Mouse (Mus musculus): ENCODE results near the gene Mre11a.

The Mre11a gene

DNA sequence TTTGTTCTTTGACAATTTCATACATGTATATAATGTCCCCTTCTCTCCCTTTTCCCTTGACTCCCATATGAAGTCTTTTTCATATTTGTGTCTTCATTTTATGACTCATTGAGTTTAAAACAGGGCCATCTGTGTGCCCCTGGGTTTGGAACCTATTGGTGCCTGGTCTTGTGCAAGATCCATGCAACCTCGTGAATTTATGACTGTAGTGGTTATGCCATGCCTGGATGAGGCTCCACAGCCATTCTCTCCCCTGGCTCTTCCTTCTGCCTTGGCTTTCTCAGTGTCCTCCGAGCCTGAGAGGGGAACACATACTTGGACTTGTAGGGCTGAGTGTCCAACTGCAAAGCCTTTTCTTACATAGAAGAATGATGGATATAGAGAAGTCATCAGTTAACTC, 21.3 kb downstream of the Mre11a start:
- in situ Hi-C loops (cut with MboI; ENCODE audit: unreplicated experiment in 2 of 2): no loop called here

GRCm38 (mm10) chr9:14806786-14807185, 22.3 kb downstream of the Mre11a start:
- in situ Hi-C loops (cut with MboI; ENCODE audit: unreplicated experiment in 2 of 2): no loop called here

DNA sequence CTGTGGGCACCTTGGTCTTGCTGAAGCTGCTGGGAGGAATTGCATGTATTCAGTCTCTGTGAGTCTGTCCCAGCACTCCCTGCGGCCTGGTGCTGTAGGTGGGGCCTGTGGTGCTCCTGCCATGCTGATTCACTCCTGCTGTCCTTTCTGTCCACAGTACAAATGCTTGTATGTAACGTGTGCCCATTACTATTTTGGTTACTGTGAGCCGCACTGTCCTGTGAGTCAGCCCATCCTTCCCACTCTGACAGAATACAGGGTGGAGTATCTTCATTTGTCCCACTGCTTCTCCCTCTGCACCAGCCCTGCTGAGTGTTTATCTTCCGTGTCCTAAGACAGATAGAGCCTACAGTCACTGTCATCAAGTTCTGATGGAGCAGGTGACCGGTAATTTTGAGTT, 25.7 kb downstream of the Mre11a start:
- in situ Hi-C loops (cut with MboI; ENCODE audit: unreplicated experiment in 2 of 2): no loop called here

DNA sequence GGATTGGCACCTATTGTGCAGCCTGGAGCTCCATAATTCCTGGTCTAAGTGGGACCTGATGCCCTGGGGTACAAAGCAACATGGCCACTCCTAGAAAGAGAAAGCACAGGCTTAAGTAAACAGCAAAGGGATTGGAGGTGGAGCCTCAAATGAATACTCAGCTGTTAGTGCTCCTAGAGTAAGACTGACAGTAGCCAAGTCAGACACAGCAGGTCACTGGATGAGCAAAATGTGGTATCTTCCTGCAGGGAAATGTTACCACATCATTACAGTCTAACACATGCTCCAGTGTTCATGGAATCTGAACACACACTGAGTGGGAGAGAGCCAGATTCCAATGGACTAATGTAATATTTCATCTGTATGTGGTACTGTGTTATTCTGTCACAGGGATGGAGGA, 36.9 kb downstream of the Mre11a start:
- in situ Hi-C loops (cut with MboI; ENCODE audit: unreplicated experiment in 2 of 2): no loop called here

GRCm38 (mm10) chr9:14824840-14825239, 40.4 kb downstream of the Mre11a start:
- in situ Hi-C loops (cut with MboI; ENCODE audit: unreplicated experiment in 2 of 2): no loop called here

DNA sequence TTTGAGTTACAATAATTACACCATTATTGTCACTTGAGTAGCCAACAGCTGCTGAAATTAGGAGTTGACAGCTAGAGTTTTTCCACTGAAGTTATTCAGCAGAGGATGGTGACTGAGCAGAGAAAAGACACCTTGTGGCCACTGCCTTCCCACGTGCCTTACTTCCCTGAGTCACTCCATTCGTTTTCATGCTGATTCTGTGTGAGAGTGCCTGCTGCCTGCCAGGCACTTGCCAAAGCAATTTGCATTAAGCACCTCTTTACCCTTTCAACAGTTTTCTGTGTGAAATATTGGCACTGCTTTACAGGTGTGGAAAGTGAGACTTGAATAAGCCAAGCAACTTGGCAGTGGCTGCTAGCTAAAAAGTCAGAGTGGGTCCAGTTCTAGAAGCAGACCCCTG, 43.4 kb downstream of the Mre11a start:
- in situ Hi-C loops (cut with MboI; ENCODE audit: unreplicated experiment in 2 of 2): no loop called here

DNA sequence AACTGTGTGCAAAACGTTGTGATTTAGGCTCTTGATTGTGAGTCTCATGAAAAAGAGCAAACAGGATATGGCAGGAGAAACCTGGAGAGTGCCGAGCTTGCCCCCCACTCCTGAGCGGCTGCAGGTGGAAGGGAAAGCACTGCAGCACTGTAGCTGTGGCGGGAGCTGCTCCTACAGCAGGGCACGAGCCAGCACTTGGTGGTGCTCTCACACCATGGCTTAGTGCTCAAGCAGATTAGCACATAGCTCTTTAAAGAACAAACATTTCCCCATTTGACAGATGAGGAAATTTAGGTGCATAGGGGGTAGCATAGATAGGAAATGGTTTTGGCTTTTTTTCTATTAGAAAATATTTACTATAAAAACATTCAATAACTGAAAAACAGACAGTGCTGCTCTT, 47.6 kb downstream of the Mre11a start:
- in situ Hi-C loops (cut with MboI; ENCODE audit: unreplicated experiment in 2 of 2): no loop called here

DNA sequence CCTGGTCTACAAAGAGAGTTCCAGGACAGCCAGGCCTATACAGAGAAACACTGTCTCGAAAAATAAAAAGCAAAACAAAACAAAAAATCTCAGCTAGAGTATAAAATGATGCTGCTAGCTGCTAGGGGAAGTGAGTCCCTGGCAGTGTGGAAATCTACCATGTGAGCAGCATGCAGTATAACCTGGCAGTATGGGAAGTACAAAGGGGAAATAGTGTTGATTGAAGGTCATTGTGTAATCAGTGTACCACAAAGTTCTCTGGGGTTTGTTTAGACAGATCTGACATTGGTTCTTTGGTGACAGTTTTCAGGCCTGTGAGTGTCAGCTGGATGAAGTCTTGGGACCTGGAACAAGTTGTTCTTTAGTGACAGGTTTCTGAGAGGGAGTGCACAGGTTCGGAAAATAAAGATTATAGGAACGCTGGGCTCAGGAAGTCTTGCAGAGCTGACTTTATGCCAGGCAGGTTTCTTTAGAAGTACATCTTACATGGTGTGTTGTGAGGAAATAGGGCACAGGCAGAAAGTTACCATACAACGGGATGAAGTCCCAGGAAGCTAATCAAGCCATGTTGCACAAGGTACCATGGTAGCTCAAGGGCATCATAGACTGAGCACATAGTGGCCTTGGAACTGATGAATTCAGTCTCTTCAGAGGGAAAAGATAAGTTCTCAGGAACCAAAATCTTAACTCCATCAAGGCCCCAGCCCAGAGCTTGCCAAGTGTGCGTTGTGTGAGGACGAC, 51.1 kb downstream of the Mre11a start:
- in situ Hi-C loops (cut with MboI; ENCODE audit: unreplicated experiment in 2 of 2): no loop called here

DNA sequence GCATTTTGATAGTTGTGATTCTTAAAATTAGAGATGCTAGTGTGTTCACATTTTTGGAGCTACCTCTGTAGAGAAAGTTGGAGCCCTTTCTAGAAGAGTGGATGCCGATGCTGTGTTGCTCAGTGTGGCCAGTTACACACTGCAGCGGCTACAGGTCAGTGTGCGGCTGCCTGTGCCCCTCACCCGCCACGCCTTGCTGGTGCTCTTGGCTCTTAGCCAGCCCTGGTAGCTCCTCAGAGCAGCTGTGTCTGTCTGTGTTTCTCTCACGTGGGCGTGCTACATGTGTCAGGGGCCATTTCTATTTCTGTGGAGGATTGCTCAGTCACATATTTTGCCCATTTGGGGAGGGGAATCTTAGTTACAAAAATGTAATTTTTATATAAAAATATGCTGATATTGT, 55.1 kb downstream of the Mre11a start:
- in situ Hi-C loops (cut with MboI; ENCODE audit: unreplicated experiment in 2 of 2): no loop called here

- in situ Hi-C loops (cut with MboI; ENCODE audit: unreplicated experiment in 2 of 2): no loop called here
Observed at GRCm38 (mm10) chr9:14839970-14840369, 55.5 kb downstream of the Mre11a start.

DNA sequence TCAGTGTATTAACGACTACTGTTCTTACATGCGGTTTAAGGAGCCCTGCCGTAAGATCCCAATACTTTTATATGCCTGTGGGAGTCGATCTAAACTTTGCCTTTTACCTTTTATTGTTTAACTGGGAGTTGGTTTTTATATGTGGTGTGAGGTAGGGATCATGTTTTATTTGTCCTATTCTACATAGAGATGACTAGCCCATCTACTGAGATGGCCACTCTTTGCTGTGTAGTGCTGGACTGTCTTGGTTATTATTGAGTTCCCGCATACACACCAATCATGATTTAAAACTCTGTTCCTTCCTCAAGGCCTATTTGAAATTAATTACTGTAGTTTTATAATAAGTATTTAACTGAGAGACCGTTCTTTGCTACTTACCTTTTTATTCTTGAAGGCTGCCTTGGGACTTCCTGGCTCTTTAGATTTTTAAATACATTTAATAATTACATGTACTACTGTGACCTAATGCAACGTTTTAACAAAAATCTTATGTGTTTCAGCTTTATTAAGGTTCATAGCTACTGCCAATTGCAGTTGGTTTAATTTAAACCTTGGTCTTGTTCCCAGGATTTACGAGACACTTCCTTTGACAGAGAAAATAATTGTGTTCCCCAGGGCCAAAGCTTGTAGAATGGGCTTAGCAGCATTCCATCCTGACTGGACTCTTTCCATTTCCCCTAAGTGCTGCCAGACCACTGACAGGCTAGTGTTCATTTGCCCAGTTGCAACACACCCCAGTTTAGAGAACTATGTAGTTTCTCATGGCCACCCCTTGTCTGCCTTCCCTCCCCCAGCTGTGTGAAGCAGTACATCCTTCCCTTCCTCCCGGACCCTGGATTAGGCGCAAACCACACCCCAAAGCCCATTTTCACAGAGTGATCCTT, 57.7 kb downstream of the Mre11a start:
- in situ Hi-C loops (cut with MboI; ENCODE audit: unreplicated experiment in 2 of 2): no loop called here

DNA sequence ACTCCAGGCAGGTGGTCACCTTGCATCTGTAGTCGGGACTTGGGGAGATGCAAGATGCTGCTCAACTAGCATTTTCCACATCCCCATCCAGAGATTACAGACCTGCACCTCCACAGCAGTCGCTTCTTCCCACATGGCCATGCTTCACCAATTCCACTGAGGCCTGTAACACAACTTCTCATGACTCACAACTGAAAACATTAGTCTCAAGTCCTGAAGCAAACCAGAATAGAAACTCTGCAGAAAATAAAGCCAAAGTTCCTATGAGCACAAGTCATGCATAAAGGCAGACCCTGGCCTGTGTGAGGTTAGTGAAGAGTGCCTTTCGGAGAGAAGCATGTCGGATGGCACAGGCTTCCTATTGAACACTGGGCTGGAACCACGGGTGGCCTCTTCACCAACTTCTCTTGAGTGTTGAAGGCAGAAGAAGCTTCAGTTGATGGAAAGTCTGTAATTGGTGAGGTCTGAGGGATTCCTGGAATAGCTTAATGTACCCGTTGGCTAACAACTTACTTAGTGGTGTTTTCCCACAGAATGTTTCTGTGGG, 58.9 kb downstream of the Mre11a start:
- in situ Hi-C loops (cut with MboI; ENCODE audit: unreplicated experiment in 2 of 2): no loop called here

- in situ Hi-C loops (cut with MboI; ENCODE audit: unreplicated experiment in 2 of 2): no loop called here
Observed at GRCm38 (mm10) chr9:14843901-14844300, 59.4 kb downstream of the Mre11a start.

GRCm38 (mm10) chr9:14846428-14846827, 62.0 kb downstream of the Mre11a start:
- in situ Hi-C loops (cut with MboI; ENCODE audit: unreplicated experiment in 2 of 2): no loop called here

DNA sequence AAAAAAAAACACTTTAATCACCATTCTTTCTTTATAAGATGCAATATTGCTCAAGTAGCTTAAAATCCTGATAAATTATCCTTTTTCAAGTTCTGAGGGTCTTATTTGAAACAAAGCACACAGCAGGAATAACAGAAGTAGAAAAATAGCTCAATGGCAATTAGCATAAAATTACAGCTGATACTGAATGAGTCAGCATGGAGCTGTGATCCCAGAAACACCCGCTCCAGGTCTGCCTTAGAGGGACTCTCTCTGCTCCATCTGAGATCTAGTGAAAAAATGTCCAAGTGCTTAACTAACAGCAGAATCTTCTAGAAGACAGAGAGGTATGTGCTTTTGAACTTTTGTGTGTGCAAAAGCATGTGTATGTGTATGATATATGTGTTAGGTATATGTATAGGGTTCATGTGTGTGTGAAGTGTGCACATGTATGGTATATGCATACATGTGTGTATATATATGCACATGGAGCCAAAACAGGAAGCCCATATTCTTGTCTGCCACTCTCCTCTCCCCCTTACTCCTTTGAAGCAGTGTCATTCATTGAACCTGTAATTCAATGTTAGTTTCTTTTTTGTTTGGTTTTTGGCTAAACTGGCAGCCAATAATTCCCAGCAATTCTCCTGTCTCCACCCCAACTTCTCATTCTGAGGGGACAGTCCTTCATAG, 63.9 kb downstream of the Mre11a start:
- in situ Hi-C loops (cut with MboI; ENCODE audit: unreplicated experiment in 2 of 2): no loop called here

DNA sequence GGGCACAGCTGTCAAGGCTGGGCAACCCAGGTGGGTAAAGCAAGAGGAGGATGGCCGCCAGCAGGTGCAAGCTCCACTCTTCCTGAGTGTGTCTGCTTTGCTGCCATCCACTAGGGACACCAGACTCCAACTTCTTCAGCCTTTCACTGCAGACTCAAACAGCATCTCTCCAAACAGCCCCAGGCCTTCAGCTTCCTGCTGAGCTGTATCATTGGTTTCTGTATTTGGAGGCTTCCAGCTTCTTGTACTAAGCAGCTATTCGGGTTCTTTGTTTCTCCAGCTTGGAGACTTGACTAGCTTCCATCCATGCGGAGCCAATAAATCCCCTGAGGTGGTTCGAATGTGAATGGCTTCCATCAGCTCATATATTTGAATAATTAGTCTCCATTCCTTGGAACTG, 70.1 kb downstream of the Mre11a start:
- in situ Hi-C loops (cut with MboI; ENCODE audit: unreplicated experiment in 2 of 2): no loop called here

GRCm38 (mm10) chr9:14856922-14857654, 72.6 kb downstream of the Mre11a start:
- in situ Hi-C loops (cut with MboI; ENCODE audit: unreplicated experiment in 2 of 2): no loop called here

GRCm38 (mm10) chr9:14858170-14858706, 73.8 kb downstream of the Mre11a start:
- in situ Hi-C loops (cut with MboI; ENCODE audit: unreplicated experiment in 2 of 2): no loop called here

GRCm38 (mm10) chr9:14858782-14859181, 74.3 kb downstream of the Mre11a start:
- in situ Hi-C loops (cut with MboI; ENCODE audit: unreplicated experiment in 2 of 2): no loop called here

Measured in v-Abl transformed pro-B cells (cell line).